Mouse (Mus musculus) kidney, postnatal 10 days (tissue): ENCODE data around the gene Gpx6.

Experiments
- DNase-seq: peaks from one replicate; pipeline ENCODE4 v3.0.0; 2021; ENCODE audit warnings: mixed read lengths

The Gpx6 gene

DNA sequence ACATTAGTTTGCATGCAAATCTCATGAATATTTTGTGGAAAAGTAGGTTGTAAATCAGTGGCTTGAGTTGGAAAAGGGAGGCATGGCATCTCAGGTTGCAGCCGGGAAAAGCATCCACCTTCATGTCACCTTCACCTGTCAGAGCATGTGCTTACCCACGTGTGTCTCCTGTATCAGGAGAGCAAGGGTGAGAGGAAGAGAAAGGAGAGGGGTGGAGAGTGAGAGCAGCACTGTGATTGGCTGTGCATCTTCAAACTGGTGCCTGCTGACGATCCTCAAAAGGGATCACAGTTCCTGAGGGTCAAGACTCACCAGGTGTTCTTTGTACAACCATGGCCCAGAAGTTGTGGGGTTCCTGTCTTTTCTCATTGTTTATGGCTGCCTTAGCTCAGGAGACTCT is at the start of gene Gpx6:
Gene Gpx6, plus strand, starts transcription at position 200 of the 400 bp plus-strand sequence.
- no peak for DNase-seq

GRCm38 (mm10) chr13:21262787-21263461 is 49.0 kb upstream of the Gpx6 start:
- DNase-seq: no peak

- DNase-seq: no peak
These were observed 48.0 kb upstream of the Gpx6 start for GRCm38 (mm10) chr13:21263910-21264309.

- DNase-seq: no peak
These were observed 47.6 kb upstream of the Gpx6 start for GRCm38 (mm10) chr13:21264366-21264765.

DNA sequence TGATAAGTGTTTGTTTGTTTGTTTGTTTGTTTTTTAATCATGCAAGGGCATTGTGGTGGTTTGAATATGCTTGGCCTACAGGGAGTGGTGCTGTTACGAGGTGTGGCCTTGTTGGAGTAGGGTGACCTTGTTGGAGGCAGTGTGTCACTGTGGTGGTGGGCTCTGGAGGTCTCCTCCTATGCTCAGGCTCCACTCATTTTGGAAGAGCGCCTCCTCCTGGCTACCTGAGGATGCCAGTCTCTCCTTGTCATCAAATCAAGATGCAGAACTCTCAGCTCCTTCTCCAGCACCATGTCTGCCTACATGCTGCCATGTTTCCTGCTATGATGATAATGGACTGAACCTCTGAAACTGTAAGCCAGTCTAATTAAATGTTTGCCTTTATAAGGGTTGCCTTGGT is 46.2 kb upstream of the Gpx6 start:
- DNase-seq: no peak

DNA sequence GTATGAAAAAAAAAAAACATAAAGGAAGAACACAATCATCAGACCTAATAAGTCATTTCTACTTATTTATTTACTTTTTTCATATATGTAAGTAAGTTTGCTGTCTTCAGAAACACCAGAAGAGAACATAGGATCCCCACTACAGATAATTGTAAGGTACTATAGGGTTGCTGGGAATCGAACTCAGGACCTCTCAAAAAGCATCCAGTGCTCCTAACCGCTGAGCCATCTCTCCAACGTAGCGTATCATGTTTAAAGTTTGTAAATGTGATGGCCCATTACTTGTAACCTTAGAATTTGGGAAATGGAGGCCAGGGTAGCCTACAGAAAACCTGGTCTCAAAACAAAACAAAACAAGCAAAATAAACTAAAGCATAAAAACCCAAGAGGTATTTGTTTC is 44.4 kb upstream of the Gpx6 start:
- no peak for DNase-seq

- DNase-seq: no peak
These were observed 43.7 kb upstream of the Gpx6 start for GRCm38 (mm10) chr13:21268262-21268661.

DNA sequence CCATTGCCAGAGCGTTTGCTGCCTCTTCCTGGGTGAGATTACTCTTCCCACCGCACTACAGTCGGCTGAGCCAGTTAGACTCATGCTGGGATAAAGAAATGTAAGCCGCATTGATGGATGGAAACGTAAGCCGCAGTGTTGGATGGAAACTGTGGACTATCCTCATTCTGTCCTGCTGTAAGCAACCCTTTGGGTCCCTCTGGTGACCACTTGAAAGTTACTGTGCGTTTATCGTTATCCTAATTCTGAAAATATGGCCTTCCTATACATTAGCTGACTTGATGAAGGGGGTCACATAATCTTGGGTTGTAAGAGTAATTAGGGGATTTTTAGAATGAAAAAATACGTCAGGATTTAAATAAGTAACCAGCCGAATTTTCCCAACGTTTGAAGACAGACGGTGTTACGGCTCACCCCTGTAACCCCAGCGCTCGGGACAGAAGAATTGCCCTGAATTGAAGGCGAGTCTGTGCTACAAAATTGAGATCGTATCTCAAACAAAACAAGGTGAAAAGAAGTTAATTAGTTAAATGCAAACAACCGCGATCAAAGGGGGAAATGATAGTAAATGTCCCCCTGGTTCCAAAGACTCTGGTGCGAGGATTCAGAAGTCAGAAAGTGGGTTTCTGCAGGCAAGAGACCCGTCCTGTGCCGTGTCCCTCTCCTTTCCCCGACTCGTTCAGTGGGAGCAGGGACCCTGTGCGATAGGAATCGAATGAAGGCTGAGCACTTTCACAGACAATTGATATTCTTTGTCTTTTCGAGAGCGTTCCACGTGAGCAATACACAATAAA is 36.7 kb upstream of the Gpx6 start:
- peak; percentile 25 for DNase-seq

- peak; percentile 75 for DNase-seq
These were observed 35.9 kb upstream of the Gpx6 start for GRCm38 (mm10) chr13:21275815-21276550.

DNA sequence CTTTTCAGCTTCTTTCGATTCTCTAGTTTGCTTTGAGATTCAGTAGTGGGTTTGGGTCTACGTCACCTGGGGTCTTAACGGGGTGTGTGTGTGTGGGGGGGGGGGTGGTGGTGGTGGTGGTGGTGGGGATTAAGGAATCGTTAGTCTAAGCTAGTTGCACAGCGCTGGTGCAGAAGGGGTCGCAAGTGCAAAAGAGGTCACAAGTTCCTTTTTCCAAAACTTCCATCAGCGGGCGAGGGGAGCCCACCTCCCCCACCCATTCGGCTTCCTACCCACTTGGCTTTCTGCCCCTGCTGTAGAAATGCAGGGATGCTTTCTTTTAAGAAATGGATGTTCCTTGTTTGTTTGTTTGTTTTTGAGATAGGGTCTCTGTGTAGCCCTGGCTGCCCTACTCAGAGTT is 35.4 kb upstream of the Gpx6 start:
- DNase-seq: no peak

- no peak for DNase-seq
These were observed 32.8 kb upstream of the Gpx6 start for GRCm38 (mm10) chr13:21279076-21279475.

DNA sequence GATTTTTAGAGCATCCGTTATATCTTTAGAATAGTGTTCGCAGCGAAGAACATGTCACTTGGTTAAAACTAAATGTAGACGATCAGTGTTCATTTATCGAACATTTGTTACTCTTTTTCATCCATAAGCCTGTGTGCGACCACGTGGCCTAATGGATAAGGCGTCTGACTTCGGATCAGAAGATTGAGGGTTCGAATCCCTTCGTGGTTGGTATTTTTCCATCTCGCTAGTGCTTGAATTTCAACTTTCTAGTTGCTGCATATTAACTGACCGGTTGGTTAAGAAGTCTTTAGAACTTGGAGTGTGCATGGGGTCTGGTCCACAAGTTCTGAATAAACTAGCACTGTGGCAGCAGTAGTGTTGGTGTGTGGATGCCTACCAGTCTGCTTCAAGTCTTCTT is 32.4 kb upstream of the Gpx6 start:
- peak; percentile 82 for DNase-seq

DNA sequence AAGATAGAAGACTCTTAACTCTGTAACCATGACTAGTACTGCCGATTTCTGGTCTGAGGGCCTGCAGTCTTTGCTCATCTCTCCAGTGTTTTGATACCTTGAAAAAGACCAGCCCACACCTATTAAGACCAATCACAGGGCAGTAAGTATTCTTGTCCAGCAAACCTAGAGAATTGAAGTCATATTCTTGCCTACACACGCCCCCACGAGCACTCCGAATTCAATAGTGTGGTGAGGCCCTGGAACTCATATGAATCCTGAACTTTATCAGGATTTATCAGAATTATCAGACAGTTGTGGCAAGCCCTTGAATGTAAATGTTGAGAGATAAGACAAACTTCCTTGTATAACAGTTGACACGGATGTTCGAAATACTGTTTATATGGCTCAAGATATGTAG is 19.3 kb upstream of the Gpx6 start, which contains the start of gene Gpx5:
Gene Gpx5, minus strand, starts transcription at position 101 of the 400 bp plus-strand sequence.
- no peak for DNase-seq

GRCm38 (mm10) chr13:21298557-21298956 is 13.4 kb upstream of the Gpx6 start:
- no peak for DNase-seq

DNA sequence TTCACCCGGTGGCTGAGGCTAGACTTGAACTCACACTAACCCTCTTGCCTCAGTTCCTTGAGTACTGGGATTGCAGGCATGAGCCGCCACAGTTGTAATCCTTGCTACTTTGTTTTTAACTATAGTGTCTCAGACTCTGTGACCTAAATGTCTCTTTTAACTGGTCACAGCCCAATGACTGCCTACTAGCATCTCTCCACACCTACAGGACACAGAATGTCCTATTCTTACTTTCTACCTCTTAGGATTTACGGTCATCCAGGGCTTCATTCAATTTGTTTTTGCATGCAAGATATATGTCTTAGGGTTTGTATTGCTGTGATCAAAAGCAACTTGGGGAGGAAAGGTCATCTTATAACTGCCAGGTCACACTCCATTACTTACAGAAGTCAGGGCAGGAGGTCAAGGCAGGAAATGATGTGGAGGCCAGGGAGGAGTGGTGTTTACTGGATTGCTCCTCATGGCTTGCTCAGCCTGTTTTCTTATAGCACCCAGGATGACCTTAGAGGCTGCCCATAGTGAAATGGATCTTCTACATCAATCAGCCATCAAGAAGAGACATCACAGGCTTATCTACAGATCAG is 7.3 kb upstream of the Gpx6 start:
- DNase-seq: no peak

GRCm38 (mm10) chr13:21309788-21310187 is 2.1 kb upstream of the Gpx6 start:
- DNase-seq: no peak

GRCm38 (mm10) chr13:21312854-21313253 is 929 bp downstream of the Gpx6 start:
- no peak for DNase-seq

DNA sequence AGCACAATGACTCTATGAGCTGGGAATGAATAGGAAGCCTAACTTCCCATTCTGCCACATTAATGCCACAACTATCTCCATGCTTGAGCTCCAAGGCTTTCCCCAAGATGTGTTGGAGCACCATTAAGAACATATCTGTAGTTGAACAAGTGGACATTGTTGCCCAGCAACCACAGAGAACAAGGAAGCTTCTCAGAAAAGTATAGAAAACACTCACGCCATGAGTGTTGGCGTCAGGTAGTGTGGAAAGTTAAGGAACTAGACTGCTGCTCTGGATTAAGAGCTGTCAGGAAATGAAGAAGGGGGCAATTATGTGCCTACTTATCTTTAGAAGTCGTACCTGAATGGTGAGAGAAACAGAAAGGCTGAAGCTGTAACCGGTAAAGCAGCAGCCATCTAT is 2.0 kb downstream of the Gpx6 start:
- no peak for DNase-seq

DNA sequence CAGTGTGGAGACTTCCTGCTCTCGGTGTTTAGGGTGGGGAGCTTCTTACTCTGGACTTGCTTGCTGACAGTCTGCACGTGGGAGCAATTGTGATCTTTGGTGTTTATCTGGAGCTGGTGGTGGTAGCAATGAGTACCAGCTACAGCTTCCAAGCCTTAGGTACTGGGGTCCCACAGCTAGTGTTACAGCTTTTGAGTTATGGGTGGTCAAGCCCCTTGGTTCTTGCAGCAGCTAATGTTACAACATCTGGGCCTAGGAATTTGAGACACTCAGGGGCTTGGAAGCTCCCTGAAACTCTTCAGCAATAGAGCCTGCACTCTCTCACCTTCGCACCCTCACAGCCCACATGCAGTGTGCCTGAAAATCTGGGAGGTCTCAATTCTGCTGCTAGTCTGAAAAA is 8.3 kb downstream of the Gpx6 start:
- DNase-seq: no peak

DNA sequence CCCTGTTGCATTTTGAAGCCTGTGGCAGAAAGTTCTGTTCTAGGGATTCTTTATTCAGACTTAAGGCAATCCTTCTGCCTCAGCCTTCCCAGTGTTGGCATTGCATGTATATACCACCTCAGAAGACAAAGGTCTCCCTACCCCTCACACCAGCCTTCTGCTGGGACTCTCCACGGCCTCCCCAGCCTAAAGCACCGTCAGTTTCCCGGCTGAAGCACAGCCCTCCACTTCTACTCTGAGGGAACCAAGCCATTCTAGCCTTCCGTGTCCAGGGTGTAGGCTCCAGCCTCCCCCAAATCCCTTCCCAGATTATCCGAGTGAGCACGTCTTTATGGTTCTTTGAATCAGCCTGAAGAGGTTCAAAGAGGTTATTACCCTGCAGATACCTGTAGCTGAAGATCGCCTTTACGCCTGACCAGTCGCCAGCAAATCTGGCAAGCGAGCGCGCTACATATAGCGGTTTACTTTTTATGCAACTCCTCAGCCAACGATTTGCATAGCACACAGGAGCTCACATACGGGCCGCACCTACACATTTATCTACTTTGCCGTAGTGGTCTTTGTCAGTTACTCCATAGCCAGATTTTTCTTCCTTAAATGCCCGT is 10.1 kb downstream of the Gpx6 start:
- DNase-seq: no peak

GRCm38 (mm10) chr13:21322509-21323375 is 10.8 kb downstream of the Gpx6 start:
- peak; percentile 18 for DNase-seq

DNA sequence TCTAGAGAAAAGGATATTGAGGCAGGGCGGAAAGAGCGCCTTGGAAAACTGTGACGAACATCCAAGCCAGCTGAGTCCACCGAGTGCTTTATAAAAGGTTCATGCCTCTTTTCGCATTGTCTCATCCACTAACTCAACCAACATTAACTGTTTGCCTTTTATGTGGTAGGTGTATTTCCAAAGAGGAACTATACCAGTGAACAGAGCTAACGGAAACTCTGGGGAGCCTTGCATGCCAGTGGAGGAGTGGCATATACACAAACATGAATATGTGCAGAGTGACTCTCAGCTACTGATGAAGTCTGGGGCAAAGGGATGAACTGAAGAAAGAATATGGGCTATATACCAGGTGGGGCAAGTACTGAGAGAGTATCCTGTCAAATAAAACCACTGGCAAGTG is 11.5 kb downstream of the Gpx6 start:
- DNase-seq: no peak
